Mouse (Mus musculus) heart, adult 2 months (tissue): ENCODE data around the gene Mmgt2. TPM values are rescaled to one million over a fixed set of nuclear protein-coding genes. Genes with fewer than 3 reads are reported as not detected.
A peak's percentile ranks its signal among the peaks of the same experiment; 100 is the strongest.

Source experiments
- DNase-seq, 2 experiments: peaks; one replicate each; pipeline ENCODE4 v3.0.0; 2021
- H3K27ac ChIP-seq: fragments of 200-600 bp; 2 replicates; pipeline ENCODE4 v1.8.1; 2022
- H3K27me3 ChIP-seq: fragments of 200-500 bp; 2 replicates; pipeline ENCODE4 v1.6.1; 2012; ENCODE audit warnings: mild to moderate bottlenecking, low read length, inconsistent platforms, mixed read lengths; ENCODE audit not compliant: control insufficient read depth, insufficient read depth
- H3K36me3 ChIP-seq: fragments of 200-500 bp; 2 replicates; pipeline ENCODE4 v1.6.1; 2012; ENCODE audit warnings: low read length, inconsistent platforms; ENCODE audit not compliant: control insufficient read depth, insufficient read depth
- H3K4me1 ChIP-seq: fragments of 200-500 bp; 2 replicates; pipeline ENCODE4 v1.6.1; 2011; ENCODE audit warnings: low read length; ENCODE audit not compliant: control insufficient read depth, insufficient read depth
- H3K4me3 ChIP-seq: fragments of 200-600 bp; 2 replicates; pipeline ENCODE4 v1.8.1; 2022
- H3K79me2 ChIP-seq: fragments of 200-500 bp; replicated peaks from 2 replicates; pipeline ENCODE4 v1.6.1; 2012; ENCODE audit warnings: mild to moderate bottlenecking, inconsistent platforms, low read length, moderate library complexity, mixed read lengths; ENCODE audit not compliant: control insufficient read depth, insufficient read depth
- H3K9ac ChIP-seq: fragments of 200-500 bp; 2 replicates; pipeline ENCODE4 v1.6.1; 2012; ENCODE audit warnings: low read depth, mild to moderate bottlenecking, control low read depth, inconsistent platforms, low read length, mixed read lengths
- CTCF ChIP-seq: fragments of 200-600 bp; IDR thresholded peaks from 2 replicates; pipeline ENCODE4 v1.8.1; 2022; ENCODE audit warnings: antibody characterized with exemption, mild to moderate bottlenecking, moderate library complexity
- EP300 ChIP-seq: fragments of 200-500 bp; IDR thresholded peaks from 2 replicates; pipeline ENCODE4 v1.6.1; 2011; ENCODE audit warnings: low read depth, low read length, control low read depth; ENCODE audit not compliant: insufficient read depth
- POLR2A ChIP-seq: fragments of 200-500 bp; IDR thresholded peaks from 2 replicates; pipeline ENCODE4 v1.6.1; 2011; ENCODE audit warnings: mild to moderate bottlenecking, low read depth, low read length, control low read depth; ENCODE audit not compliant: insufficient read depth
- WGBS: fragments of 180-500 bp; shearing (Covaris S2); methylation state at CpG from one replicate; pipeline ENCODE4 v1.1.7; 2018; 5-methylcytosine and 5-hydroxymethylcytosine counted together
- intact Hi-C: fragments of 180-260 bp; cut with DNase I; formaldehyde crosslinking; loops from one replicate; pipeline ENCODE4 v1.15.1; 2025
- long read RNA-seq: library from polyadenylated mRNA; stranded (forward); transcript quantifications from one replicate; pipeline ENCODE4 v2.0.0, GENCODE M21; 2021
- polyA plus RNA-seq: library from polyadenylated mRNA; depleted of rRNA; stranded (reverse); fragments of >200 nt; gene quantifications from 2 replicates; pipeline ENCODE4 v1.2.3, GENCODE M21; 2012; rRNA removed
- total RNA-seq, 2 experiments: library from RNA; stranded (reverse); gene quantifications; 2 replicates each; pipeline ENCODE4 v1.2.3; 2021

The Mmgt2 gene
- total RNA-seq (1 to 10 TPM; 5.8 to 8.6 TPM), polyA plus RNA-seq (8.7 and 8.9 TPM in 2 replicates)
- long read RNA-seq, partial matches to known transcripts = 0 of 1 reads
- long read RNA-seq, other reads (novel, unspliced or antisense) = 0 of 1 reads

DNA sequence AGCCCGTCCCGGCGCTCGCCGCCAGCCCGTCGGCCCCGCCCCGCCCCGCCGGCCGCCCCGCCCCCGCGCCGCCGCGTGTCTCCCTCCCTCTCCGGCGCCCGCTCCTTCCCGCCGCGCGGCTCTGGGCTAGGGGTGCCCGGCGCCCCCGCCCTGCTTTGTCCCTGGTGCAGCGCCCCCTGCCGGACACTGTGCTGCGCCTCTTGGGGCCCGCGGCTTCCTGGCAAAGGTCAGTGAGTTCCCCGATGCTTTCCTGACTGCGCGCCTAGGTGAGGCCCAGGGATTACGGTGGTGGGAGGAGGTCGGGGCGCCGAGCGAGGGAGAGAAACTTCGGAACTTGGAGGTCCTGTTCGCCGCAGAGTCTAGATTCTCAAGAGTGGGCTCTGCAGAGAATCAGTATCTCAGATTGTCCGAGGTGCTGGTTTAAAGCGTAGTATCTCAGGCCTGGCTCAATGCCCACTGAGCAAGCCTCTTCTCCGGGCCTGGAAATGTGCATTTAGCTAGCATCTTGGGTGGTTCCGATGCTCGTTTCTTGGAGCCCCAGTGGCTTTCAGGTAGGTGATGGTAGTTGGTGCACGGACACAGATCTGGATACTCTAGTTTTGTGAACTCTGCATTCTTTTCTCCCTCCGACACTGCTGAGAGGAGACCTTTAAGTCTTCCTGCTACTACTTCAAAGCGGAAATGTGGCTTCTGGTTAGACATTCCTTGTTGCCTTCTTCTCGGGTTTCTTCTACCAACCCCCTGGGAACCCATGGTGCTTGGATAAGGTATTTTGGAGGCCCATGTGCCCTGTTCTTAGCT lies at the start of gene Mmgt2:
Mmgt2 (plus strand) TSS at position 74 of the 801 bp plus-strand sequence.
- DNase-seq = peak; percentile 95
- no peaks in the 10 kb centered on the region; the same call in 1 of the 2 replicates for H3K36me3 ChIP-seq
- H3K27ac ChIP-seq = peak within 1 kb of the TSS; percentile 69
- TF ChIP-seq CTCF (peak; percentile 80), EP300 (no peak)
- H3K79me2 ChIP-seq = no peaks in the 10 kb centered on the region
- intact Hi-C loops = loop anchor here (1.0 to 5.0 kb wide), 4 partner anchors 18 to 96 kb away; partner anchors contain the start of gene Ubb
- H3K4me1 ChIP-seq = peaks cover 28% of the 10 kb centered on the region
- whole genome bisulfite sequencing = 5% methylated on average over 33 of the region's 53 CpGs
- H3K4me3 ChIP-seq = peak within 1 kb of the TSS; percentile 66
- no peaks in the 10 kb centered on the region for H3K27me3 ChIP-seq
- H3K9ac ChIP-seq = peak within 1 kb of the TSS; percentile 95

- Histone ChIP-seq H3K9ac (peak overlapping the region; percentile 83), H3K36me3 (peaks cover 13% of the 10 kb centered on the region), H3K4me3 (peak overlapping the region; percentile 94), H3K4me1 (peaks cover 3% of the 10 kb centered on the region), H3K27ac (peak overlapping the region; percentile 93), H3K27me3 (no peaks in the 10 kb centered on the region), H3K79me2 (no peaks in the 10 kb centered on the region; the same call in 1 of the 2 replicates)
- intact Hi-C loops = loop anchor here (2.0 to 10.0 kb wide), 2 partner anchors 51 to 273 kb away; partner anchors contain the start of genes Tvp23b and Ubb
- DNase-seq = no peak
- no peak for TF ChIP-seq POLR2A
- TF ChIP-seq EP300 = no peak
- no peak for TF ChIP-seq CTCF
- WGBS = 13% methylated on average over 17 of the region's 17 CpGs
Measured at GRCm38 (mm10) chr11:62601732-62602618, 46.5 kb upstream of the Mmgt2 start.

GRCm38 (mm10) chr11:62602619-62603311 lies 45.7 kb upstream of the Mmgt2 start:
- intact Hi-C loops = loop anchor here (2.0 to 10.0 kb wide), 2 partner anchors 52 to 272 kb away; partner anchors contain the start of genes Tvp23b and Ubb
- H3K4me1 ChIP-seq = peaks cover 3% of the 10 kb centered on the region
- TF ChIP-seq CTCF (peak; percentile 28; the same call in 1 of the 2 replicates), POLR2A (peak; percentile 100), EP300 (peak; percentile 93)
- peak; percentile 98 for DNase-seq
- peak overlapping the region; percentile 94 for H3K4me3 ChIP-seq
- H3K79me2 ChIP-seq = no peaks in the 10 kb centered on the region; the same call in 1 of the 2 replicates
- no peaks in the 10 kb centered on the region for H3K27me3 ChIP-seq
- H3K9ac ChIP-seq = peak overlapping the region; percentile 83
- peak overlapping the region; percentile 93 for H3K27ac ChIP-seq
- WGBS = under 1% methylated on average over 58 of the region's 58 CpGs
- H3K36me3 ChIP-seq = peaks cover 13% of the 10 kb centered on the region

GRCm38 (mm10) chr11:62603312-62604056 lies 45.0 kb upstream of the Mmgt2 start:
- peaks cover 3% of the 10 kb centered on the region for H3K4me1 ChIP-seq
- WGBS = 4% methylated on average over 13 of the region's 13 CpGs
- H3K27ac ChIP-seq = peak overlapping the region; percentile 93
- H3K27me3 ChIP-seq = no peaks in the 10 kb centered on the region
- TF ChIP-seq POLR2A = no peak
- peak; percentile 55 for TF ChIP-seq CTCF
- no peaks in the 10 kb centered on the region; the same call in 1 of the 2 replicates for H3K79me2 ChIP-seq
- peak overlapping the region; percentile 82 for H3K9ac ChIP-seq
- H3K36me3 ChIP-seq = peaks cover 13% of the 10 kb centered on the region
- H3K4me3 ChIP-seq = peak overlapping the region; percentile 94
- intact Hi-C loops = loop anchor here (2.0 to 10.0 kb wide), 2 partner anchors 53 to 271 kb away; partner anchors contain the start of genes Tvp23b and Ubb
- DNase-seq = peak in 1 of 2 experiments; percentile 21
